Mouse (Mus musculus) heart, embryonic 14.5 days (tissue): ENCODE measurements around the gene Slc30a4. TPM values are rescaled to one million over a fixed set of nuclear protein-coding genes. Genes with fewer than 3 reads are reported as not detected.

ENCODE experiments used
- ATAC-seq: fragments of 200-750 bp; cut with Nextera tagmentation; 2 replicates; pipeline ENCODE4 v1.8.0; 2017; ENCODE audit warnings: low read depth, moderate TSS enrichment; ENCODE audit not compliant: insufficient number of reproducible peaks, insufficient read depth, low FRiP score
- H3K27ac ChIP-seq, 2 experiments: fragments of 200-500 bp in 1 of 2; fragments of 300-500 bp in 1 of 2; sonication (generic) in 1 of 2; replicated peaks in 1 of 2; 2 replicates each; pipeline ENCODE4 v1.5.1; 2012 to 2014; ENCODE audit warnings: low read depth in 2 of 2, low read length in 2 of 2, control low read depth in 1 of 2, mild to moderate bottlenecking in 1 of 2, mixed read lengths in 1 of 2; ENCODE audit not compliant: control insufficient read depth in 1 of 2, insufficient read depth in 1 of 2
- H3K27me3 ChIP-seq: fragments of 300-500 bp; sonication (generic); 2 replicates; pipeline ENCODE4 v1.6.1; 2014; ENCODE audit warnings: mild to moderate bottlenecking, low read length, control low read depth; ENCODE audit not compliant: control insufficient read depth, insufficient read depth
- H3K36me3 ChIP-seq: fragments of 300-500 bp; sonication (generic); 2 replicates; pipeline ENCODE4 v1.6.1; 2014; ENCODE audit warnings: mild to moderate bottlenecking, control low read depth, low read length, mixed read lengths; ENCODE audit not compliant: control insufficient read depth, insufficient read depth
- H3K4me1 ChIP-seq, 2 experiments: fragments of 200-500 bp in 1 of 2; fragments of 300-500 bp in 1 of 2; sonication (generic) in 1 of 2; 2 replicates each; pipeline ENCODE4 v1.6.1; 2012 to 2014; ENCODE audit warnings: low read length in 2 of 2, control low read depth in 1 of 2, mixed read lengths in 1 of 2; ENCODE audit not compliant: control insufficient read depth in 2 of 2, insufficient read depth in 2 of 2
- H3K4me2 ChIP-seq: fragments of 300-500 bp; sonication (generic); 2 replicates; pipeline ENCODE4 v1.6.1; 2014; ENCODE audit warnings: mild to moderate bottlenecking, low read length
- H3K4me3 ChIP-seq, 2 experiments: fragments of 200-500 bp in 1 of 2; fragments of 300-500 bp in 1 of 2; sonication (generic) in 1 of 2; 2 replicates each; pipeline ENCODE4 v1.5.1; 2012 to 2014; ENCODE audit warnings: low read length in 2 of 2, mild to moderate bottlenecking in 2 of 2, control low read depth in 1 of 2, low read depth in 1 of 2, moderate library complexity in 1 of 2; ENCODE audit not compliant: control insufficient read depth in 1 of 2, insufficient read depth in 1 of 2
- H3K9ac ChIP-seq: fragments of 300-500 bp; sonication (generic); 2 replicates; pipeline ENCODE4 v1.6.1; 2014; ENCODE audit warnings: mild to moderate bottlenecking, low read length
- H3K9me3 ChIP-seq: fragments of 300-500 bp; sonication (generic); 2 replicates; pipeline ENCODE4 v1.6.1; 2016; ENCODE audit warnings: low read length, control low read depth; ENCODE audit not compliant: control insufficient read depth
- WGBS: fragments of 180-500 bp; shearing (Covaris S2); extraction: QIAGEN DNeasy Blood & Tissue Kit; methylation state at CpG from one replicate; pipeline ENCODE4 v1.1.7; 2014; 5-methylcytosine and 5-hydroxymethylcytosine counted together
- polyA plus RNA-seq: library from polyadenylated mRNA; unstranded; fragments of >200 nt; fragmentation: Nextera tagmentation; extraction: Ambion mirVana; gene quantifications from 2 replicates; pipeline ENCODE4 v1.2.1, GENCODE M21; 2014

The Slc30a4 gene
- polyA plus RNA-seq, 1 experiment from 2014 or later = 10.9 TPM

- no peaks in the 10 kb centered on the region for H3K4me1 ChIP-seq
- no peak overlapping the region for H3K4me2 ChIP-seq
- H3K9ac ChIP-seq = no peak overlapping the region
- WGBS = 72% methylated on average over 1 of the region's 1 CpGs
- no peak overlapping the region for H3K4me3 ChIP-seq
- H3K36me3 ChIP-seq = no peaks in the 10 kb centered on the region
- ATAC-seq = no peak
- H3K27ac ChIP-seq = no peak overlapping the region
- no peaks in the 10 kb centered on the region for H3K9me3 ChIP-seq
- no peaks in the 10 kb centered on the region for H3K27me3 ChIP-seq
Measured at GRCm38 (mm10) chr2:122719232-122719631, 16.8 kb upstream of the Slc30a4 start.

GRCm38 (mm10) chr2:122716301-122716842, 13.9 kb upstream of the Slc30a4 start:
- Histone ChIP-seq H3K36me3 (no peaks in the 10 kb centered on the region), H3K27ac (no peak overlapping the region), H3K9ac (no peak overlapping the region), H3K4me3 (no peak overlapping the region), H3K4me2 (no peak overlapping the region), H3K27me3 (no peaks in the 10 kb centered on the region), H3K9me3 (no peaks in the 10 kb centered on the region), H3K4me1 (no peaks in the 10 kb centered on the region)
- 69% methylated on average over 3 of the region's 3 CpGs for WGBS
- ATAC-seq = no peak

GRCm38 (mm10) chr2:122715148-122715692, 12.8 kb upstream of the Slc30a4 start:
- Histone ChIP-seq H3K36me3 (no peaks in the 10 kb centered on the region), H3K9ac (no peak overlapping the region), H3K4me3 (no peak overlapping the region), H3K4me2 (no peak overlapping the region), H3K4me1 (no peaks in the 10 kb centered on the region), H3K27ac (no peak overlapping the region), H3K9me3 (no peaks in the 10 kb centered on the region), H3K27me3 (no peaks in the 10 kb centered on the region)
- 55% methylated on average over 5 of the region's 5 CpGs for WGBS
- ATAC-seq = no peak

- Histone ChIP-seq H3K4me2 (no peak overlapping the region), H3K4me3 (no peak overlapping the region), H3K4me1 (no peaks in the 10 kb centered on the region; a peak in 1 of 4 replicates), H3K9me3 (no peaks in the 10 kb centered on the region), H3K27ac (no peak overlapping the region), H3K9ac (no peak overlapping the region), H3K36me3 (no peaks in the 10 kb centered on the region), H3K27me3 (no peaks in the 10 kb centered on the region)
- no peak for ATAC-seq
- 68% methylated on average over 2 of the region's 2 CpGs for WGBS
Measured at GRCm38 (mm10) chr2:122712848-122713247, 10.4 kb upstream of the Slc30a4 start.

- Histone ChIP-seq H3K4me2 (no peak overlapping the region), H3K36me3 (no peaks in the 10 kb centered on the region), H3K4me1 (no peaks in the 10 kb centered on the region; a peak in 1 of 4 replicates), H3K9ac (no peak overlapping the region), H3K27ac (no peak overlapping the region), H3K9me3 (no peaks in the 10 kb centered on the region), H3K27me3 (no peaks in the 10 kb centered on the region), H3K4me3 (no peak overlapping the region)
- ATAC-seq = no peak
- 53% methylated on average over 3 of the region's 3 CpGs for WGBS
Measured at GRCm38 (mm10) chr2:122711911-122712310, 9.4 kb upstream of the Slc30a4 start.

- no peak for ATAC-seq
- WGBS = 88% methylated on average over 1 of the region's 1 CpGs
- no peaks in the 10 kb centered on the region for H3K36me3 ChIP-seq
Measured at GRCm38 (mm10) chr2:122709156-122709555, 6.7 kb upstream of the Slc30a4 start.

GRCm38 (mm10) chr2:122708080-122708479, 5.6 kb upstream of the Slc30a4 start:
- ATAC-seq = no peak
- no peak overlapping the region for H3K27ac ChIP-seq
- no peaks in the 10 kb centered on the region for H3K36me3 ChIP-seq
- no peaks in the 10 kb centered on the region; a peak in 1 of 4 replicates for H3K4me1 ChIP-seq
- no peak overlapping the region for H3K4me3 ChIP-seq
- no peaks in the 10 kb centered on the region for H3K27me3 ChIP-seq
- H3K4me2 ChIP-seq = no peak overlapping the region
- 49% methylated on average over 3 of the region's 3 CpGs for WGBS
- no peak overlapping the region for H3K9ac ChIP-seq
- no peaks in the 10 kb centered on the region for H3K9me3 ChIP-seq

More at GRCm38 (mm10) chr2:122709156-122709555, 6.7 kb upstream of the Slc30a4 start:
- no peak overlapping the region for H3K27ac ChIP-seq
- H3K27me3 ChIP-seq = no peaks in the 10 kb centered on the region
- no peak overlapping the region for H3K9ac ChIP-seq
- H3K4me3 ChIP-seq = no peak overlapping the region
- H3K9me3 ChIP-seq = no peaks in the 10 kb centered on the region
- no peaks in the 10 kb centered on the region; a peak in 1 of 4 replicates for H3K4me1 ChIP-seq
- no peak overlapping the region for H3K4me2 ChIP-seq

- ATAC-seq = no peak
- Histone ChIP-seq H3K9ac (no peak overlapping the region), H3K9me3 (no peaks in the 10 kb centered on the region), H3K4me3 (no peak overlapping the region), H3K36me3 (no peaks in the 10 kb centered on the region), H3K27ac (no peak overlapping the region), H3K4me2 (no peak overlapping the region), H3K4me1 (peaks cover 0 to 11% of the 10 kb centered on the region in 2 experiments; a peak in 3 of 4 replicates), H3K27me3 (no peaks in the 10 kb centered on the region)
- 75% methylated on average over 2 of the region's 2 CpGs for WGBS
Measured at GRCm38 (mm10) chr2:122704572-122704971, 2.1 kb upstream of the Slc30a4 start.
